Mouse (Mus musculus) kidney, adult 2 months (tissue): ENCODE measurements around the gene Ube2q2. TPM values are rescaled to one million over a fixed set of nuclear protein-coding genes. Genes with fewer than 3 reads are reported as not detected.

Source experiments
- DNase-seq: peaks from one replicate; pipeline ENCODE4 v3.0.0; 2021
- H3K27ac ChIP-seq: fragments of 200-500 bp; 2 replicates; pipeline ENCODE4 v1.5.1; 2012; ENCODE audit warnings: low read depth, low read length, control low read depth, inconsistent platforms; ENCODE audit not compliant: insufficient read depth
- H3K27me3 ChIP-seq: fragments of 200-500 bp; replicated peaks from 2 replicates; pipeline ENCODE4 v1.6.1; 2012; ENCODE audit warnings: mild to moderate bottlenecking, moderate library complexity, low read length, inconsistent platforms; ENCODE audit not compliant: control insufficient read depth, insufficient read depth
- H3K36me3 ChIP-seq: fragments of 200-500 bp; 2 replicates; pipeline ENCODE4 v1.6.1; 2012; ENCODE audit warnings: mild to moderate bottlenecking, moderate library complexity, low read length, inconsistent platforms; ENCODE audit not compliant: control insufficient read depth, insufficient read depth
- H3K4me1 ChIP-seq: fragments of 200-500 bp; 2 replicates; pipeline ENCODE4 v1.6.1; 2011; ENCODE audit warnings: low read length; ENCODE audit not compliant: control insufficient read depth, insufficient read depth
- H3K4me3 ChIP-seq: fragments of 200-500 bp; 2 replicates; pipeline ENCODE4 v1.5.1; 2011; ENCODE audit warnings: mild to moderate bottlenecking, low read depth, low read length, control low read depth; ENCODE audit not compliant: insufficient read depth
- CTCF ChIP-seq: fragments of 200-500 bp; conservative IDR thresholded peaks from 2 replicates; pipeline ENCODE4 v1.5.1; 2011; ENCODE audit warnings: low read depth, mild to moderate bottlenecking, control low read depth, low read length, moderate library complexity, mixed read lengths; ENCODE audit not compliant: insufficient read depth, insufficient read length
- POLR2A ChIP-seq: fragments of 200-500 bp; IDR thresholded peaks from one replicate; pipeline ENCODE4 v1.6.1; 2011; ENCODE audit warnings: low read depth, low read length, control low read depth
- WGBS: fragments of 180-500 bp; shearing (Covaris S2); methylation state at CpG from one replicate; pipeline ENCODE4 v1.1.7; 2018; 5-methylcytosine and 5-hydroxymethylcytosine counted together
- polyA plus RNA-seq: library from polyadenylated mRNA; depleted of rRNA; stranded (reverse); fragments of >200 nt; gene quantifications from 2 replicates; pipeline ENCODE4 v1.2.3, GENCODE M21; 2012

Ube2q2 gene
- polyA plus RNA-seq, 1 experiment, result 10.7 TPM

- no peak overlapping the region for H3K27ac ChIP-seq
- 47% methylated on average over 4 of the region's 4 CpGs for WGBS
- H3K4me1 ChIP-seq, result no peaks in the 10 kb centered on the region; the same call in 1 of the 2 replicates
- no peak overlapping the region for H3K4me3 ChIP-seq
- H3K36me3 ChIP-seq, result no peaks in the 10 kb centered on the region
- no peak for TF ChIP-seq CTCF
- TF ChIP-seq POLR2A, result no peak
- no peaks in the 10 kb centered on the region for H3K27me3 ChIP-seq
- DNase-seq, result no peak
These were observed 11.5 kb upstream of the Ube2q2 start for GRCm38 (mm10) chr9:55137112-55137511.

DNA sequence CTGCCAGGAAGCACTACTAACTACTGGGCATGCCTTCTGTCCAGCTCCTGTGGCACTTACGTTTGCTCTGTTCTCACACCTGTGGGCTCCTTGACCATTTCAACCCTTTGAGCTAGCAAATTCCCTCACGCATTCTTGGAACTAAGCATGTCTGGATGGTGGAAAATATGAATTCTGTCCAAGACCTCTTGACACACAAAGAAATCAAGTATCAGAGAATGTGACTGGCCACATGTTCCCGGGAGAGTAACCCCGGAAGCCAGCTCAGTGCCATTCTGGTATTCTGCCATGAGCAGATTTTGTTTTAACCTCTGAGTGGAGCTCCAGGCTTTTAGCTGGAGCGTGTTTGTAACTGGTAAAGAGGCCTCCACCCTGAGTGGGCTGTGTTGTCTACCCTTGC is 8.7 kb upstream of the Ube2q2 start:
- DNase-seq, result peak; percentile 32
- no peak overlapping the region for H3K27ac ChIP-seq
- TF ChIP-seq POLR2A, result no peak
- TF ChIP-seq CTCF, result peak; percentile 44
- 34% methylated on average over 5 of the region's 5 CpGs for WGBS
- H3K4me3 ChIP-seq, result no peak overlapping the region
- H3K27me3 ChIP-seq, result no peaks in the 10 kb centered on the region
- no peaks in the 10 kb centered on the region for H3K36me3 ChIP-seq
- no peaks in the 10 kb centered on the region; the same call in 1 of the 2 replicates for H3K4me1 ChIP-seq

DNA sequence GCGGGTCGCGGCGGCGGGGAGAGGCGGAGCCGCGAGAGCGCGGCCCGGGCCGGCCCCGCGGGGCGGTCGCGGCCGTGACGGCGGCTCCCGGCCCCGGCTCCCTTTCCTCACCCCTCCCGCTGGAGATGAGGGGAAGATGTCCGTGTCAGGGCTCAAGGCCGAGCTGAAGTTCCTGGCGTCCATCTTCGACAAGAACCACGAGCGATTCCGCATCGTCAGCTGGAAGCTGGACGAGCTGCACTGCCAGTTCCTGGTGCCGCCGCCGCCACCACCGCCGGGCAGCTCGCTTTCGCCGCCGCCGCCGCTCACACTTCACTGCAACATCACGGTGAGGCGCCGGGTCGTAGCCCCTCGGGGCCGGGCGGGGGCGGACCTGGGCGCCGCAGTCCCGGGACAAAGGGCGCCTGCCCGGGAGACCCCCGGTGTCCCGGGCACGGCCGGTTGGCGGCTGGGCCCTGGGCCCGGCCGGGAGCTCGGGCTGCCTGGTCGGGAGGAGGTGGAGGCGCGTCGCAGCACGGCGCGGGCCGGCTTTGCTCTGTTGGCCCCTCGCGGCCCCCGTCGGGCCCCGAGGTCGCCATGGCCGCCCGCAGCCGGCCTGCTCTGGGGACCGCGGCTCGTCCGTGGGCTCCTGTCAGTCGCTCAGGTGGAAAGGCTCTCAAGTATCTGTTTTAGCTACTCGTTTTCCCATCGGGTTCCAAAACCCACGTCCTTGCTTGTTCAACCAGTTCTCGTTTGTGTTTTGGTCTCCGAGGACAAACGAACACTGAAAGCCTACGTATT is 1.0 kb downstream of the Ube2q2 start:
- peaks cover 10% of the 10 kb centered on the region for H3K4me1 ChIP-seq
- TF ChIP-seq CTCF (no peak), POLR2A (no peak)
- WGBS, result under 1% methylated on average over 93 of the region's 93 CpGs
- peak; percentile 60 for DNase-seq
- H3K27ac ChIP-seq, result peak overlapping the region; percentile 52
- no peaks in the 10 kb centered on the region for H3K27me3 ChIP-seq
- H3K4me3 ChIP-seq, result peak overlapping the region; percentile 64
- H3K36me3 ChIP-seq, result no peaks in the 10 kb centered on the region

GRCm38 (mm10) chr9:55150279-55150726 is 1.6 kb downstream of the Ube2q2 start:
- Histone ChIP-seq H3K36me3 (no peaks in the 10 kb centered on the region), H3K27me3 (no peaks in the 10 kb centered on the region), H3K4me3 (peak overlapping the region; percentile 64), H3K4me1 (peaks cover 10% of the 10 kb centered on the region), H3K27ac (no peak overlapping the region)
- TF ChIP-seq POLR2A (no peak), CTCF (no peak)
- no peak for DNase-seq
- WGBS, result 2% methylated on average over 13 of the region's 13 CpGs

GRCm38 (mm10) chr9:55151096-55151495 is 2.4 kb downstream of the Ube2q2 start:
- H3K27me3 ChIP-seq, result no peaks in the 10 kb centered on the region
- H3K4me1 ChIP-seq, result peaks cover 10% of the 10 kb centered on the region
- no peak overlapping the region for H3K4me3 ChIP-seq
- no peak for TF ChIP-seq CTCF
- no peak for TF ChIP-seq POLR2A
- H3K36me3 ChIP-seq, result no peaks in the 10 kb centered on the region
- DNase-seq, result no peak
- no peak overlapping the region for H3K27ac ChIP-seq

DNA sequence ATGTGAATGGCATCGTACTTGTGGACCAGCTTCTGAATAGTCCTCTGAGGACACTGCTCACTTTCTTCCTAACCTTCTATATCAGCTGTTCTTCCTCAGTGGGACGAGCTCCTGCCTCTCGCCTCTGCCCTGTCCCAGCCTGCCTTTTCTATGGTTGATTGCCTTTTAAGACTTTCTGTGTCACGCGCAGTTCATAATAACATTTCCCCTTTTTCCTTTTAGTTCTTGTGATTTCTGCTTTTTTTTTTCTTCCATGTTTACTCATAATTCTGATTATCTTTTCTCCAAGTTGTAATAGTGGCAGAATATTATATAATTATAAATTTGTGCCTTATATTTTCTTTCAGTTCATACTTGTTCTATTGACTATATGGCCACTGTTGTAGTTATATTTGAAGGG is 4.3 kb downstream of the Ube2q2 start:
- Histone ChIP-seq H3K36me3 (no peaks in the 10 kb centered on the region), H3K4me3 (no peak overlapping the region), H3K4me1 (peaks cover 10% of the 10 kb centered on the region), H3K27me3 (no peaks in the 10 kb centered on the region), H3K27ac (no peak overlapping the region)
- DNase-seq, result no peak
- no peak for TF ChIP-seq POLR2A
- TF ChIP-seq CTCF, result no peak
- WGBS, result 37% methylated on average over 5 of the region's 5 CpGs

DNA sequence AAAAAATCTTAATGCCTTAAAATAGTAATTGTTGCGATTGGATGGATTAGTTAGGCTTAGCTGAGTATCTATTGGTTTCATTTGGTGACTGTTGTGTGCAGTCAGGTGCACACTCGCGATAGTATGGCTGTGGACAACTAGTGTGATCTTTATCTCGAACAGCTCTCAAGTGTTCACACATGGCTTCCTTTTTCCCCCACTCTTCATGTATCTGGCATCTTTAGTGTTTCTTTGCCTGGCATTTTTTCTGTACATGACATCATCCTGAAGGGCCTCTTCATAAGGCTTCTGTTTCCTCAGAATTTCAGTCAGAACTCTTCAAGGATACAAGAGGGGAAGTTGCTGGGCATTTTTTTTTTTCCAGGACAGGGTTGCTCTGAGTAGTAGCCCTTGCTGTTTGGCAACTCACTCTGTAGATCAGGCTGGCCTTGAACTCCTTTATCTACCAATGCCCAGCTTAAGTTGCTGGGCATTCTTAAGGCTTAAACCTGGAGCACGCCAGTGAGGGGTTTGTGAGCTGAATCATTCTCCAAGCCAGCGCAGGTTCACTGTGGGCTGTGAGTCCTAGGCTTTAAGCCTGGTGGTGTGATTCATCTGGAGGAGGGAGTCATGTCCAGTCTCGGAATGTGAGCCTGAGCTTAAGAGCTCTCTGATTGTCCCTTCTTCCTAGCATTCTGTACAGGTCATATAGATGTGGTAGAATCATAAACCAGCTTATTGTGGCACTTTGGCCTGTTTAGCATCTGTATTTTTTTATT is 22.2 kb downstream of the Ube2q2 start:
- TF ChIP-seq POLR2A (no peak), CTCF (no peak)
- Histone ChIP-seq H3K4me3 (no peak overlapping the region), H3K36me3 (peaks cover 1% of the 10 kb centered on the region; the same call in 1 of the 2 replicates), H3K27ac (no peak overlapping the region), H3K4me1 (no peaks in the 10 kb centered on the region), H3K27me3 (no peaks in the 10 kb centered on the region)
- 78% methylated on average over 7 of the region's 7 CpGs for WGBS
- no peak for DNase-seq
